Mouse (Mus musculus) liver, embryonic 14.5 days (tissue): ENCODE data around the gene Sdr39u1.

Source experiments
- CTCF ChIP-seq: IDR thresholded peaks from 2 replicates; pipeline ENCODE4 v1.5.1; 2016; ENCODE audit warnings: antibody characterized with exemption, low read depth, control low read depth
- EP300 ChIP-seq: IDR thresholded peaks from 2 replicates; pipeline ENCODE4 v1.6.1; 2016; ENCODE audit warnings: antibody characterized with exemption, low read depth

- TF ChIP-seq CTCF (no peak), EP300 (no peak)
These were observed 30.6 kb downstream of the Sdr39u1 start for GRCm38 (mm10) chr14:55869538-55869937.
